Mouse (Mus musculus) bone marrow macrophage, adult 2 months (primary cell): Measurements from ENCODE around the gene Ccdc124.

Source experiments
- CTCF ChIP-seq: IDR thresholded peaks from 2 replicates; pipeline ENCODE4 v1.5.1; 2012; ENCODE audit warnings: low read depth, mild to moderate bottlenecking, low read length, moderate library complexity
- POLR2A ChIP-seq: IDR thresholded peaks from 2 replicates; pipeline ENCODE4 v1.6.1; 2012; ENCODE audit warnings: mild to moderate bottlenecking, low read depth, low read length, borderline replicate concordance

DNA sequence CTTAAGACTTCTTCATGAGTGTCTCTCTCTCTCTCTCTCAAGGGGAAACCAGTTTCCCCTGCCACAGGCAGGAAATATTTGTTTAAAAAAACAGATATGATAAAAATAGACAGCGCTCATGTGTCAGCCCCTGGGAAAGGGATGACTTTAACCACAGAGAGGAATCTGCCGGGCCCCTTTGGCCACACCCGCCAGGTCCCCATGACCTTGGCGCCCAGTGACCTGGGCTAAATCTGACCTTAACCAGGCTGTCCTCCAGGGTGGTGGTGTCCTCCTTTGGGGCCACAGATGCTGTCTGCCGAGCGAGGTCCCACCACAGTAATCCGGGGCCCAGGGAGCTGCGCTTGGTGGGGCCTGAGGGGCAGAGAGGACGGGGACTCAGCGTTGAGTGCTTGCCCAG lies 10.9 kb upstream of the Ccdc124 start:
- TF ChIP-seq POLR2A = no peak
- no peak for TF ChIP-seq CTCF
